Mouse (Mus musculus): ENCODE measurements around the gene Rabgap1l.

The Rabgap1l gene

GRCm38 (mm10) chr1:160387446-160387845 is 405.6 kb downstream of the Rabgap1l start:
- no peak for DNase-seq (ENCODE audit: low read depth in 1 of 2, low spot score in 2 of 2)

- DNase-seq (ENCODE audit: low read depth in 1 of 2, low spot score in 2 of 2), result no peak
These were observed 414.6 kb downstream of the Rabgap1l start for GRCm38 (mm10) chr1:160378367-160378766.

DNA sequence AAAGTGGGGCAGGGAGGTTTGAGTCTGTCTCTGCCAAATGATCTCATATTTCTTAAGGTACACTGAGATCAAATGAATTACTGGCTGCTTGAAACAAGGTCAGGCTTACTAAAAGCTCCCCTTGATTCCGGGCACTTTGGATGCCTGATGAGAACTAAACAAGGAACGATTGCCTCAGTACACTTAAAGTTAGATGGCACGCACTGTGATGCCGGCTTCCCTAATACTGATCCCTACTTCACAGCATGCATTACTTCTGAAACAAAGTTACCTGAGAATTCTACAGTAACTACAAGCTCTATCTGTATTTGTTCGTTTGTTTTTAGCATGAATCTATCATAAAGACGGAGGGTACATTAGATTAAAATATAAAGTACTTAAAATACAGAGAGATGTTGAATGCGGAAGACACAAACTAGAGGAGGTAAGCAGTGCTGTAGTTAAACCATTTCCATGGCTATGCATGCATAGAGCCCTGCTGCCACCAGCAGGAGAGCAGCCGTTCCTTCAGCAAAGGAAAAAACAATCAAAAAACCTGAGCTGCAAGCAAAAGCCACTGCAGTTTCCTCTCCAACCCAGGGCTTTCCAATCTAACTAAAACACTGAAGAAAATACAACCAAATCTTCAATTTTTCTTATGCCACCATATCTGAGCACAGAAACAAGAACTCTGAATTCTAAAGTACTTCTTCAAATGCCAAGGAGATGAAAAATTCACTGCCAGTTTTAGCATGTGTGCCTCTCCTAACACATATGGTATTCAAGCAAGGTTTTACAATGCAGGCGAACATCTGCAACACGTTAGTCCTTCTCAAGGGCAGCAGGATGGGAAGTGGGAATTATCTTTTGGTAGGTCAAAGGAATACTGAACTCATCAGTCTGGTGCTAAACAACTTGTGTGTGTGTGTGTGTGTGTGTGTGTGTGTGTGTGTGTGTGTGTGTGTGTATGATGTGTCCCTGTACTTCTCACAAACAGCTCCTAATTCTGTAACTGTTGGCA is 415.4 kb downstream of the Rabgap1l start:
- DNase-seq (ENCODE audit: low read depth in 1 of 2, low spot score in 2 of 2), result no peak

DNA sequence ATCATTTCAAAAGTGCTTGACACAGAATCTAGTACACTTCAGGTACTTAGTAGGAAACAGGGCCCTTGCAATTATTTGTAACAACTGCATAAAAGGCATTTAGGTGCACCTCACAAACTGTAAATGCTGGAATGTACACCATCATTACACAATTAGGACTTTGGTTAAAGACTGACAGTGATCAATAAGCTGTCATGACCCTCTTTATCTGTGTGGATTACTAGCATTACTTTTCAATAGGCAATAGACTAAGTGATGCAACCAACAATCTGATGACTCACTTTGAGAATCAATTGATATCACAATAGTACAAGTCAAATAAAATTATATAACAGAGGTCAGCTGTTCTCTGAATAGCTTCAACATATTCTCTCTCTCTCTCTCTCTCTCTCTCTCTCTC is 418.5 kb downstream of the Rabgap1l start:
- DNase-seq (ENCODE audit: low read depth in 1 of 2, low spot score in 2 of 2), result no peak

DNA sequence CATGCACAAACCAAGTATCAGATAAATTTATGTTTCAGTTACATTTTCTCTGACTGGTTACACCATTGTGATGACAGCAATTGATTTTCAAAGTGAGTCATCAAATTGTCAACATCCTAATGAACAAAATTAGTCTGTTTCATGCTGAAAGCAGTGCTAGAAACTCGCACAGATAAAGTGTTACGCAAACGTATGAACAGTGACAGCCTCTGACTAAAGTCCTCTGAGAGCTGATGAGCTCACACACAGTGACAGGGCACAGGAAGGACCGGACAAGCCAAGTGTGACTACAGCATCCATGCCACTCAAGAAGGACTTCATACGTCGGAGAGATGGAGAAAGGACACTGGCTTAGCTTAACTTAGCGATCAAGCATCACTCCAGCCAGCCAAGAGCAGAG is 419.7 kb downstream of the Rabgap1l start:
- no peak for DNase-seq (ENCODE audit: low read depth in 1 of 2, low spot score in 2 of 2)

DNA sequence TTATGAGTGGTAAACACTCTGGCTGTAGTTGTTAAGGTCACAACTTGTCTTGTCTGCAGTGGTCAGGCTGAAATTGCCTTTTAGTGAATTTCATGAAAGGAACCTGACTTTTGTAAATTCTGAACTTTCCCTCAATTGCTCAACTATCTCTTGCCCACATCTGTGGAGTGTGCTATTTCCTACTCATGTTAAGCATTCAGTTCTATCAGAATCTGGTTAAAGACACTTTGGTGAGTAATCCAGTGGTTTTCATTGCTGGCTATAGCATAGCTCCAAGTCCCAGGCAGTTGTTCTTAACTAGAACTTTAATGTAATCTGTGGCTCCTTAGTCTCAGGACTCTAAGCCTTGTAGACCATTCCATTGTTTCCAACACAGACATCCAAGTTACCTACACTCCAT is 421.3 kb downstream of the Rabgap1l start:
- DNase-seq (ENCODE audit: low read depth in 1 of 2, low spot score in 2 of 2), result no peak

- no peak for DNase-seq (ENCODE audit: low read depth in 1 of 2, low spot score in 2 of 2)
These were observed 422.5 kb downstream of the Rabgap1l start for GRCm38 (mm10) chr1:160370552-160370951.

GRCm38 (mm10) chr1:160366615-160367014 is 426.4 kb downstream of the Rabgap1l start:
- no peak for DNase-seq (ENCODE audit: low read depth in 1 of 2, low spot score in 2 of 2)

GRCm38 (mm10) chr1:160357268-160357667 is 435.7 kb downstream of the Rabgap1l start:
- DNase-seq (ENCODE audit: low read depth in 1 of 2, low spot score in 2 of 2), result no peak

- DNase-seq (ENCODE audit: low read depth in 1 of 2, low spot score in 2 of 2), result no peak
These were observed 439.1 kb downstream of the Rabgap1l start for GRCm38 (mm10) chr1:160353732-160354455.

DNA sequence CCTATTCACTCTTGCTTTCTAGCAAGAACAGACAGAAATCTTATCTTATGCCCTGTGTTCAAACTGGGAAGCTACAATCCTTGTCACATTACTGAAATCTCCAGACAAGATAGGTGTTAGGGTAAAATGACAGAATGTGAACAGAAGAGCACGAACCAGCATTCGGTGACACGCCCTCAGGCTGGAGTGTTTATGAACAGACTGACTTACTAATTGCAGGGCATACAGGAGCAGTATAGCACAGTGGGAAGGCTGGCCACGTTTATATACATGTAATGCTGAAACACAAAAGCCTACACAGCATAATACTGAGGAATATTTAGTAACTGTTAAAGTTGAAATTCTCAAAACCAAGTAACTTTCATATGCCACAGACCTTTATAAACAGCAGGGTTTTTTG is 440.7 kb downstream of the Rabgap1l start:
- DNase-seq (ENCODE audit: low read depth in 1 of 2, low spot score in 2 of 2), result no peak

DNA sequence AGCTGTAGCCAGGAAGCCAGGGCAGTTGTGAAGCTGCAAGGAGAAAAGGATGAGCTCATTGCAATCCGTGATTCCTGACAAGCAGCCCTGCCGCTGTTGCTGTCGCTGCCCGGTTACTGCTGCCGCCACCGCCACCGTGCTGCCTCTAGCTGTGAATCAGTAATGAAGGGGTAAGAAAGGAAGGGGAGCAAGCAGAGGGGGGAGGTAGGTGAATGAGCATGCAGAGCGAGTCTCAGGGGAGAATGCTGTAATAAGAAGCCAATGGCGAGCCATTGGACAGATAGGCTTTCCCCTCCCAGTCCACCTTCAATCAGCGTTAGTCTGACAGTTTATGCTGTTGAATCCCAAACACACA is 441.2 kb downstream of the Rabgap1l start:
- no peak for DNase-seq (ENCODE audit: low read depth in 1 of 2, low spot score in 2 of 2)

GRCm38 (mm10) chr1:160351146-160351879 is 441.7 kb downstream of the Rabgap1l start:
- DNase-seq (ENCODE audit: low read depth in 1 of 2, low spot score in 2 of 2), result no peak

GRCm38 (mm10) chr1:160340653-160341052 is 452.4 kb downstream of the Rabgap1l start:
- no peak for DNase-seq (ENCODE audit: low read depth in 1 of 2, low spot score in 2 of 2)

DNA sequence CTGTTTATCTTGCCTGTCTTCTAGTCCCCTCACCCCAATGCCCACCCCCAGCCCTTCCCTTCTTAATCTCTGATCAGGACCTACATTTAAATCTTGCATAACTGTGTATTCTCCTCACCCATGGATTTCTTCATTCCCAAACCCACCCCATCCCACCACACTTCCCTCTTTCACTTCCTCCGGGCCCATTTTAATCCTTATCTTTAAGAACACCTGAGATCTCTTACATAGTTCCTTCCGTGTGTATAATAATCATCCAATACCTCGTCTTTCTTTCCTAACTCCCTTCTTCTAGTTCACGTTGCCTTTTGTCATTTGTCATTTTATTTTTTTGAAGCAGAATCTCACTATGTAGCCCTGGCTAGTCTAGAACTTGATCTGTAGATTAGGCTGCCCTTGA is 453.6 kb downstream of the Rabgap1l start:
- DNase-seq (ENCODE audit: low read depth in 1 of 2, low spot score in 2 of 2), result no peak

DNA sequence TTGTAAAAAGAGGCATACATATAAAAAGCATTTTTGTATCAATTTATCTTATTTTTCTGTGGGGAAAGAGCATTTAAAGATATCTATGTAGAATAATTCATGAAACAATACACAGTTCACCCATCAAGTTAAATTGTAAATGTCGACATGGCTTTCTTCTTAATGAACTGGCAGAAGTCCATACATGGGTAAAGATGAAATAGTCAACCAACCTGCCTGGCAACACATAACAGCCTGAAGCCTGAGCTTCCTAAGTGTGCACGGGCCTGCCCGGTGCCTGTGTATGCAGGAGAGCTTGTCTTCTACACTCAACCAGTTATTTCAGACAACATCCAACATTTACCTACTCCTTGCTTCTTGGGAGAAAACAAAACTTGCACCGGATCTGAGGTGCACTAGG is 458.2 kb downstream of the Rabgap1l start:
- DNase-seq (ENCODE audit: low read depth in 1 of 2, low spot score in 2 of 2), result no peak

DNA sequence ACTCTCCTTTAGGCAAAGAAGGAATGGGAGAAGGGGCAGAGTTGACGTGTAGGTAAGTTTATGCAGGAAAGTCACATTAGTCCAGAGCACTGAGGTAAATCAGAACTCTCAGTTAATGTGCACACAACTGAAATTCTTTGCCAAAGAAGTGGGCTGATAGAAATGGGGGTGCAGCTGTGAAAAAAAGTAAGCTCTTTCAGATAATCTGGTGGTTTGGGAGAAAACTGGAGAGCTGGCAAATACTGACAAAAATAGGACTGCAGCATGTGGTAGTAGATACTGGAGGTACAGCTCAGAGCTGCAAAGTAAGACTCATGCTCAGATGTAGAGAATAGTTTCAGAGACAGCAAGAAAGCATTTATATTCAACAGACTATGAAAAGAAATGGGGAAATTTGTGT is 462.2 kb downstream of the Rabgap1l start:
- DNase-seq (ENCODE audit: low read depth in 1 of 2, low spot score in 2 of 2), result no peak

DNA sequence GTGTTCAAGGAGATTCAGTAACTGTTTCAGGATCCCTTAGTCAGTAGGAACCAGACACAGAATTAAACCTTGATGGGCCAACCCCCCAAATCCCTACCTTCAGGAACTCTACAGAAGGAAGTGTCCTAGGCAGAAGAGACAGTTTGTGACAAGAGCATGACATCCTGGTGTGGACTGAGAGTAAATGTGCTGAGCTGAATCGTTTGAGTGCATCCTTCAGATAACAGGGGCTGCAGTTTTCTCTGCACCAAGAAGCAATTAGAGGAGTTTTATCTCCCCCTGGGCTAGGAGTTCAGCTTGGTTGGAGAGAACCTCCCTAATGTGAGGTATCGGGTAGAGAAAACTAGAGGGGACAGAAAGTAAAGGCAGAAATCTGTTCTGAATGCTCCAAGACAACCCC is 462.8 kb downstream of the Rabgap1l start:
- no peak for DNase-seq (ENCODE audit: low read depth in 1 of 2, low spot score in 2 of 2)

- DNase-seq (ENCODE audit: low read depth in 1 of 2, low spot score in 2 of 2), result no peak
These were observed 463.2 kb downstream of the Rabgap1l start for GRCm38 (mm10) chr1:160329788-160330187.

GRCm38 (mm10) chr1:160327531-160327930 is 465.5 kb downstream of the Rabgap1l start:
- no peak for DNase-seq (ENCODE audit: low read depth in 1 of 2, low spot score in 2 of 2)

DNA sequence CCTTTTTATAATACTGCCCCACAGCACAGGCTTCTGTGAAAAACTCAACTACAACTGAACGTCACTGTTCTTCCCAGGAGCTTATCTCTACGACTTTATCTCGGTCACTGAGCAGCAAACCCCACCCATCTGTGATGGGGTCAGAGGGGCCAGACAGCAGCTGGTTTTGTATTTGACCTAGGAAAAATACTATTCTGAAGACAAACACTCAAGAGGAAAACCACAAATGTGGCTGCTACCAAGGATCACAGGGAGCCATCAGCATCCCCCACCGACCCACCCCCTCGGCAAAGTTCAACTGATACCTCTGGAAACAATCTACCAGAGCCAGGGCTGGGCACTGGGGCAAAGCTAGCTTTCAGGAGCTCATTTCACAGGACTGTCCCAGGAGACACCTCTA is 467.5 kb downstream of the Rabgap1l start:
- DNase-seq (ENCODE audit: low read depth in 1 of 2, low spot score in 2 of 2), result no peak

DNA sequence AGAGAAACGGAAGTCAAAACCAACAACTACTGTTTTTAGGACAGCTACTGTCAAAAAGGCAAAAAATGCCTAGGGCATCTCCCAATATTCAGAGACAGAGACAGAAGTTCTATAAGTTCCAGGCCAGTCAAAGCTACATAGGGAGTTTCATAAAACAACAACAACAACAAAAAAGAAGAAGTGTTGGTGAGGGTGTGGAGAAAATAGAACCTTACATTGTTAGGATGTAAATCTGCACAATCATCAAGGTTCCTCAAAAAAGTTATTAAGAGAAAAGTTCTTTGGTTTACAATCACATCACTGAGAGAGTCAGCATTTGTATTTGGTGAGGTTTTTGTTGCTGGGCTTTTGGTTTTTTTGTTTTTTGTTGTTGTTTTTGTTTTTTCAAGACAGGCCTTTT is 472.3 kb downstream of the Rabgap1l start:
- DNase-seq (ENCODE audit: low read depth in 1 of 2, low spot score in 2 of 2), result no peak
